Mouse (Mus musculus) heart, postnatal 0 days (tissue): Measurements from ENCODE around the gene Sirpa.

Experiments used
- CTCF ChIP-seq: IDR thresholded peaks from 2 replicates; pipeline ENCODE4 v1.5.1; 2016; ENCODE audit warnings: antibody characterized with exemption, control low read depth, low read depth
- EP300 ChIP-seq: IDR thresholded peaks from 2 replicates; pipeline ENCODE4 v1.6.1; 2016; ENCODE audit warnings: antibody characterized with exemption, low read depth

GRCm38 (mm10) chr2:129569556-129569955 is 23.1 kb upstream of the Sirpa start:
- TF ChIP-seq CTCF, result no peak
- TF ChIP-seq EP300, result no peak
